Mouse (Mus musculus): ENCODE measurements around the gene Actn1.
"Not testable (repeated sequence)": the region's sequence is repeated elsewhere in the genome, so short reads cannot be mapped to it uniquely, and the experiment has no call there.

Gene Actn1

GRCm38 (mm10) chr12:80260056-80260743, at the start of gene Actn1:
Gene Actn1, minus strand, starts transcription at chr12:80260371.
- in situ Hi-C loops (cut with MboI, MseI) = no loop called here

DNA sequence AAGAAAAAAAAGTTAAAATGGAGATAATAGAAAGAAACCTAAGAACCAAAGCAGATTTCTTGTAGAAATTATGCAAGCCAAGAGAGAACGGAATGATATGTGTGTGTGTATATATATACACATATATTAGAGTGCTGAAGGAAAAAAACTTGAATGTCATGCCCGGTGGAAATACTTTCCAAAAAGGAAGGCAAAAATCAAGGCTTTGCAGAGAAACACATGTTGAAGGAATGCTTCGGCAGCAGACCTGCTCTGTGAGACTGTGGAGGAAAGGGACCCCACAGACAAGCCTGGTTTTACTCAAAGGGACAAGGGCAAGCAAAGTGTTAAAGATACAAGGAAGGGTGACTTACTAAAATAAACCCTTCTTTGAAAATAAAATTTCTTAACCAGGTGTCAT, 47.4 kb upstream of the Actn1 start:
- in situ Hi-C loops (cut with MboI, MseI) = loop anchor here (10.0 kb wide), 1 partner anchor 1887 kb away; no protein-coding TSS in a partner anchor

- in situ Hi-C loops (cut with MboI, MseI) = loop anchor here (10.0 kb wide), 1 partner anchor 1890 kb away; no protein-coding TSS in a partner anchor
Observed at GRCm38 (mm10) chr12:80304518-80304917, 44.3 kb upstream of the Actn1 start.

DNA sequence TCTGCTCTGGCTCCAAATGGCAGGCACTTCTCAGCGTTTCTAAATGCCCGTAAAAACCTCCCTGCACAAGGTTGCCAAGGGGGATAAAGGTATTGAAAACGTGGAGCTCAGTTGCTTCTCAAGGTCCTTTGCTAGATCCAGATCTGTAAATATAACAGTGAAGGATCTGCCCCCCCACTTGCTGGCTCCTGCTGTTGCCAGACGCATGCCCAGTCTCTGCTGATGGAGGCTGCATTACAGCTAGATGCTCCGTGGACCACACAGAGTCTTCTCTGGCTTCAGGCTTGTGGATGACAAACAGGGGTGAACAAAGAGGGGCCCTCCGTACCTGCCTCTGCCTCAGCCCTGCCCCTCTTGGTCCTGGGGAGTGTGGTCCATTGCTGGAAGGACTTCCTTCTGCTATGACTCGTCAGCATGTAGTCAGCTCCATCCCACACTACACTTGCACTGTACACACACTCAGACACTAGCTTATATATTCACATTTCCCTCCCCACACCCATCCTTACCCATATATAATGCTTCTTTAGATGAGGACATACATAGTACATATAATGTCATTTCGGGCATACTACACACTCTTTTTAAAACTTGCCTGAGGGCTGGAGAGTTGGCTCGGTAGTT, 40.8 kb upstream of the Actn1 start:
- in situ Hi-C loops (cut with MboI, MseI) = loop anchor here (10.0 kb wide), 1 partner anchor 1894 kb away; no protein-coding TSS in a partner anchor

DNA sequence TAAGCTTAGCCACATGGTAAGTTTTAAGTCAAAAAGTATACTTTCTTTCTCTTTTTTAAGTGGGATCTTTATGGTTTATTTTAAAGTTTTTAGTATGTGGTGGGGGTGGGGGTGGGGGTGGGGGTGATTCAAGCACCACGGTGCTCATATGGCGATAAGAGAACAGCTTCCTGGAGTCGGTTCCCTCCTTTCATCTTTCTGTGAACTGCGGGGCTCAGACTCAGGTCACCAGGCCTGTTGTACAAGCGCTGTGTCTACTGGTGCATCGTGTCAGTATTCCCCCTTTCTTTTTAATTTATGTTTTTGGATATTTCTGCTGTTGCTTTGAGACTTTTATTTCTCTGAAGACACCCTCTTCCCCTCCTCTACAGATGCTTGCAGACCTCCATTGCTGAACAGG, 38.5 kb upstream of the Actn1 start:
- in situ Hi-C loops (cut with MboI, MseI) = no loop called here

- in situ Hi-C loops (cut with MboI, MseI) = no loop called here
Observed at GRCm38 (mm10) chr12:80291895-80292435, 31.8 kb upstream of the Actn1 start.

DNA sequence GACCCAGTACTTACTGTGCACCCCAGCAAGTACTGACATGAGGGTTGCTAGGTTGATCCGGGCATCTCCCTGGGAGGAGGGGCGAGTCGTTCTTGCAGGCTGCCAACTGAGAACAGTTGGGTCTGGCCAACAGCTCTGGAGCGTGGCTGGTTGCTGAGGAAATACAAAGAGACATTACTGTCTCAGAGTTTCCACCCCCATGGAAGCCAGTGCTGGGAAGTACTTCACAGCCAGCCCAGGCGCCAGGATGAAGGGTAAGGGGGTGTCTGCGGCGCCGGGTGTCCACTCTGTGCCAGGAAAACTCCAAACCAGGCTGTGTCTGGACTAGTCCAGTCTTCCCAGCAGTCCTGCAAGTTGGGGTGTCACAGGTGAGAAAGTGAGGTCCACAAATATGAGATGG, 30.8 kb upstream of the Actn1 start:
- in situ Hi-C loops (cut with MboI, MseI) = no loop called here

DNA sequence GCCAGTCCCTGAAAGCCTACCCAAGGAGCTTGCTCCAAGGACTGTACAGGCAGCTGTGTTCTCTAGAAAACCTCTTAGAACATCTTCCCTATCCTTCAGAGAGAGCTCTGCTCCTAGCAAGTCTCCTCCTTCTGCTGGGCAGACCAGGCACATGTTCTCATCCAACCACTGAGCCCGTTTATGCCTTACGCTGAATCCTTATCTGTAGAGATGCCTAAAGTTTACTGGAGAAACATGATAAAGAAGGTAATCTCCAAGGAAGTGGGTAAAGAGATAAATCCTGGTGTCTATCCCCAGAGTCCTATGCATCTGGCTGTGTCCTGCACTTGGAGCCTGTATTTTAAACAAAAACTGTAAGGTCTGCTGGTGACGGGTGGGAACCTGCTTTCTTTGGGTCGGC, 30.3 kb upstream of the Actn1 start:
- in situ Hi-C loops (cut with MboI, MseI) = no loop called here

GRCm38 (mm10) chr12:80289722-80290121, 29.6 kb upstream of the Actn1 start:
- in situ Hi-C loops (cut with MboI, MseI) = no loop called here

DNA sequence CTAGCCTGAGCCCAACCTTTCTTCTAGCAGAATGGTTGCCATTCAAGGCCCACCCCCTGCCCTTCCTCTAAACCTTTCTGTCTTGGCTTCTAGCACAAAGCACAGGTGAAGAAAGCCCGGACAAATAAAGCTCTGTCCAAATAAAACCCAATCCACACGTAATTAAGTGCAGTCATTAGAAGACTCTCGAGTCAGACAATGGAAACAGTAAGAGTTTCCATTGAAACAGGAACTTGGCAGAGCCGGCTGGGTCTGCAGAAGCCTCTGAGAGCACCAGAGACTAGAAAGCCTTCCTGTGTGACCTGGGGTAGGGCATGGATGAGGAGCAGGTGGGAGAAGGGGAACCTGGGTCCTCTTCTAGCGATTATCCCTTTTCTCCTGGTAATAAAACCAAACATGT, 25.7 kb upstream of the Actn1 start:
- in situ Hi-C loops (cut with MboI, MseI) = no loop called here

- in situ Hi-C loops (cut with MboI, MseI) = not testable (repeated sequence)
Observed at GRCm38 (mm10) chr12:80284251-80284650, 24.1 kb upstream of the Actn1 start.

GRCm38 (mm10) chr12:80278866-80279265, 18.7 kb upstream of the Actn1 start:
- in situ Hi-C loops (cut with MboI, MseI) = no loop called here

DNA sequence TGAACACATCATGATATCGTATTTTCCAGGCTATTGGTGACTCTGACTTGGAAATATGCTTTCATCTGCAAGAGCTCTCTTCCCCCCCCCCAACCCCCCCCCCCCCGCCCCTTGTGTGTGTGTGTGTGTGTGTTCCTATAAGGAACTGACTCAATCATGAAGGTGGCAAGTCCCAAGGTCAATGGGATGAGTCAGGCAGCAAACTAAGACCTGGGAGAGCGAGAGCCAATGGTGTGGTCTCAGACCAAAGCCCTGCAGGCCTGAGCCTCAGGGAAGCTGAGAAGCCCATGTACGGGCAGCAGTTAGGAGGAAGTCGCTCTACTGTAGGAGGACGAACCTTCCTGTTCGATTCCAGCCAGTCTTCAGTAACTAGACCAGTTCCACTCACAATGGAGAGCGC, 17.3 kb upstream of the Actn1 start:
- in situ Hi-C loops (cut with MboI, MseI) = no loop called here

DNA sequence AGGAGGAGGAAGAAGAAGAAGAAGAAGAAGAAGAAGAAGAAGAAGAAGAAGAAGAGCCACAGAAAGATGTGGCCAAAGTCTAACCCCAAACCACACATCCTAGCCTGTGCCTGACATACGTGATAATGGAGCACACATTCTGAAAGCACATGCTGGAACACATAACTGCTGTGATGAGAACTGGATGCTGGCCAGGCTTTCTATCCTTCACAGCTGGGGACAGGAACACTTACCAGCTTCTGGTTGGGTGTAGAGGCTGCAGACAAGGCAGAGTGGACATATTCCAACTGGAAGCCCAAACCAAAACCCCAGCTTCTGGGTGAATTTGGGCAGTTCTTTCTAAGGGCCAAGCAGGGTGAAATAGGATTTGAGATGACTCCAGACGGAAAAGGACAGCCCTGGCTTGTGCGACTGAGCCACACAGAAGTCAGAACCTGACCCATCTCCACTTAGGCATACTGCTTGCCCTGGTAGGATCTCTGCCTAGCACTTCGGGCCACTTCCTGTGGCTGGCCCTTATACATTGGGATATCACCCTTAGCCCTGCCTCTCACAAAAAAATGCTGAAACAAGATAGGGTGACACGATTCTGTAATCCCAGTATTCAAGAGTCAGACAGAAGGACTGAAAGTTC, 15.1 kb upstream of the Actn1 start:
- in situ Hi-C loops (cut with MboI, MseI) = no loop called here

GRCm38 (mm10) chr12:80273020-80273686, 13.0 kb upstream of the Actn1 start:
- in situ Hi-C loops (cut with MboI, MseI) = no loop called here

GRCm38 (mm10) chr12:80271806-80272205, 11.6 kb upstream of the Actn1 start:
- in situ Hi-C loops (cut with MboI, MseI) = no loop called here

- in situ Hi-C loops (cut with MboI, MseI) = no loop called here
Observed at GRCm38 (mm10) chr12:80270924-80271323, 10.8 kb upstream of the Actn1 start.

DNA sequence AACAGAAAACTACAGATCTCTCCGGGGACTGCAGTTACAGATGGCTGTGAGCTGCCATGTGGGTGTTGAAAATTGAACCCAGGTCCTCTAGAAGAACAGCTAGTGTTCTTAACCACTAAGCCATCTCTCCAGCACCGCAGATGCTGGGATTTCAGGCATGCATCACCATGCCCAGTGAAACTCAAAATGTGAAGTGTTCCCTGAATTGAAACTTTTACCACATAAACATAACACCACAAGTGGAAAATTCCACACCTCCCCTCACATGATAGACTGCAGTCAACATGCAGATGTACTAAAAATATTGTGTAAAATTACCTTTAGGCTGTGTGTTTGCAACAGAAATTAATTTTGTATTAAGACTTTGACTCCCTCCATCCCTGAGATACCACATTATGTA, 9.1 kb upstream of the Actn1 start:
- in situ Hi-C loops (cut with MboI, MseI) = no loop called here

DNA sequence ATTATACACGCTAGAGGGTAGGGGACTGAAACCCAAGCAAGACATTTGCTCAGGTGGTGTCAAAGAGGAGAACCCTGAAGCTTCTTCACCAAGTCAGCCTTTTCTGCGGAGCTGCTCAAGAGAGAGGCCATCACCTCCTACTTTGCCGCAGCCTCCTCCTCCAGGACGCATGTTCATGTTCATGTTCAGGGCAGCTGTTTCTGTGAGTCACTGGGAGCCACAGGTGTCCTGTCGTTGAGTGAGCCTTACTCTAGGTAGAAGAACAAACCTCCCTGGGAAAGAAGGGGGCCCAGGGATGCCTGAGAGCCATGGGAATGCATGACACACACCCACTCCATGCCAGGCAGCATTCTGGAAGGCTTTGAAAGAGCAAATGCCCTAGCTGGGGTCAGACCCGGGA, 7.8 kb upstream of the Actn1 start:
- in situ Hi-C loops (cut with MboI, MseI) = no loop called here

GRCm38 (mm10) chr12:80264388-80264787, 4.2 kb upstream of the Actn1 start:
- in situ Hi-C loops (cut with MboI, MseI) = not testable (repeated sequence)

- in situ Hi-C loops (cut with MboI, MseI) = no loop called here
Observed at GRCm38 (mm10) chr12:80260744-80261695, 849 bp upstream of the Actn1 start.

All from regulatory T cell (primary cell).